Mouse (Mus musculus): ENCODE results near the gene Dppa2. TPM values are rescaled to one million over a fixed set of nuclear protein-coding genes. Genes with fewer than 3 reads are reported as not detected.

The Dppa2 gene
- not detected in 2 replicates for polyA plus RNA-seq (2012; rRNA removed)

GRCm38 (mm10) chr16:48303509-48303908, at the start of gene Dppa2:
TSS of gene Dppa2 (plus strand) at chr16:48303908.

GRCm38 (mm10) chr16:48283517-48283916, 20.2 kb upstream of the Dppa2 start, which contains the start of gene Dppa4:
TSS of gene Dppa4 (plus strand) at chr16:48283733.

Other genes with a start within 250 kb of the Dppa2 start
- gene Dppa4, start 20.2 kb upstream of the Dppa2 start, polyA plus RNA-seq (2012; rRNA removed), result 0.04 and 0.25 TPM in 2 replicates
- gene Gm5485, start 108.5 kb downstream of the Dppa2 start, polyA plus RNA-seq (2012; rRNA removed), result not detected in 2 replicates
- 0.05 TPM in 1 of 2 replicates, not detected in the other for gene Morc1, start 127.3 kb downstream of the Dppa2 start, polyA plus RNA-seq (2012; rRNA removed)